Mouse (Mus musculus): ENCODE measurements around the gene Caskin2.

The Caskin2 gene

DNA sequence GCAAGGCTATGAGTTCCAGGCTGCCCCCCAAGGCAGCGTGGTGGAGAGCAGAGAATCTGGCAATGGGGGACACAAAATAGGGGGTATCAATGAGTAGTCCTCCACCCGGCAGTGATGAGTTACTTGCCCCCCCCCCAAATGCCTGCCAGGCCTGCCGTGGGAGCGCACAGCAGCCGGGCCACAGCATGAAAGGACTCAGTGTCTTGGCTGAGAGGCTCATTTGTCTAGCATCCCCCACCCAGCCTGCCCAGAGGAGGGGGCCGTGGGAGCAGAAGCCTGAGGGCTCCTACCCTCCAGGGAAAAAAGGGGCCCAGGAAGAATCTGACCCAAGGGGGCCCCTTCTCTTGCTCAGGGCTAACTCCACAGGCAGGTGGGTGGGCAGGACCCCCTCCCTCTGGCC is 6.1 kb downstream of the Caskin2 start:
- no peak for DNase-seq (ENCODE audit: low spot score in 2 of 2)

GRCm38 (mm10) chr11:115806154-115806553 is 7.3 kb downstream of the Caskin2 start:
- no peak for DNase-seq (ENCODE audit: low spot score in 2 of 2)

DNA sequence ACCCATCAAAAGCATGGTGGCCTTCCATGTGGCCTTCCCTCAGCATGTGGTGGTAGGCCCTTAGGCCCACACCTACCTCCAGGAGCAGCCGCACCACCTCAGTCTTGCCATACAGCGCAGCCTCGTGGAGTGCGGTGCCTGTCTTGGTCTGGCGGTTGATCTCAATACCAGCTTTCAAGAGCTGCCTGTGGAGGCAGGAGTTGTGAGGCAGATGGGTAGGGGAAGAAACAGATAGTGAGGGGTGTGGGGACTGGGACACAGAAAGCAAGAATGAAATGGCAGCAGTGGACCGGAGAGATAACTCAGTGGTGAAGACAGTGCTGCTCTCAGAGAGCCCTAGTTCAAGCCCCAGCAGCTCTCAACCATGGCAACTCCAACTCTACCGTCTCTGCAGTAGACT is 8.4 kb downstream of the Caskin2 start:
- no peak for DNase-seq (ENCODE audit: low spot score in 2 of 2)

- no peak for DNase-seq (ENCODE audit: low spot score in 2 of 2)
Observed at GRCm38 (mm10) chr11:115803072-115803709, 10.2 kb downstream of the Caskin2 start.

DNA sequence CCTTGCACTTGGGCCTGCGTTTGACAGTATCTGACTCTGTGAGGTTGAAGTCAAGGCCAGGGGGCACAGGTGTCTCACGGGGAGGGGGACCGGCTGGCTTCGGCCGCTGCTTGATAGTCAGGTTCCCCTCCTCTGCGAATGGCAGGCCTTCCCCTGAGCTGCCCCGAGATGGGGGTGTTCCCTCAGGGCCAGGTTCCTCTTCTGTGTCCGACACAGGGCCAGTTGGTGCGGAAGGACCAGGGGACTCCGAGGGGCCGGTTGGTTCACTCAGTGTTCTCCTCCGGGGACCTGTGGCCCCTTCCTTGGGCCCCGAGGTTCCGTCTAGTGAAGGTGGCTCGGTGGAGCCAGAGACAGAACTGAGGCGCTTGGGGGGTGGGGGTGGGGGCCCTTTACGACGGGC is 12.5 kb downstream of the Caskin2 start:
- DNase-seq (ENCODE audit: low spot score in 2 of 2), result no peak

DNA sequence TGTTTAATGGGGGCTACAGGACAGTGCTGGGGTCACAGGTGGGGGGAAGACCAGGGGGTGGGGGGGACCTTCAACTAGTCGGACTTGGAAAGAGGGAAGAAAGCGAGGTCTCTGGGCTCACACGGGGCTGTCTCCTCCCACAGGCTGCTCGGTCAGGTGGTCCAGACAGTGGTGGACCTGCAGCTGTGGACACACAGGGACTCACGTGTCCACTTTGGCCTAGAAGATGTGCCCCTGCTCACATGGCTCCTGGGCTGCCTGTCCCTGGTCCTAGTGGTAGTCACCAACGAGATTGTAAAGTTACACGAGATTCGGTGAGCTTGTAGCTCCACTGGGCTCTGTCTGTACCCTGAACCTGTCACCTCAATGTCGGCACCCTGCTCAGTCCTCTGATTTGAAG is 15.8 kb downstream of the Caskin2 start:
- no peak for DNase-seq (ENCODE audit: low spot score in 2 of 2)

- no peak for DNase-seq (ENCODE audit: low spot score in 2 of 2)
Observed at GRCm38 (mm10) chr11:115796898-115797297, 16.5 kb downstream of the Caskin2 start.

GRCm38 (mm10) chr11:115792353-115792752 is 21.1 kb downstream of the Caskin2 start:
- DNase-seq (ENCODE audit: low spot score in 2 of 2), result no peak

GRCm38 (mm10) chr11:115791919-115792318 is 21.5 kb downstream of the Caskin2 start:
- DNase-seq (ENCODE audit: low spot score in 2 of 2), result no peak

- peak in 1 of 2 experiments; percentile 52 for DNase-seq (ENCODE audit: low spot score in 2 of 2)
Observed at GRCm38 (mm10) chr11:115789787-115790186, 23.7 kb downstream of the Caskin2 start.

- DNase-seq (ENCODE audit: low spot score in 2 of 2), result no peak
Observed at GRCm38 (mm10) chr11:115786473-115786872, 27.0 kb downstream of the Caskin2 start.

DNA sequence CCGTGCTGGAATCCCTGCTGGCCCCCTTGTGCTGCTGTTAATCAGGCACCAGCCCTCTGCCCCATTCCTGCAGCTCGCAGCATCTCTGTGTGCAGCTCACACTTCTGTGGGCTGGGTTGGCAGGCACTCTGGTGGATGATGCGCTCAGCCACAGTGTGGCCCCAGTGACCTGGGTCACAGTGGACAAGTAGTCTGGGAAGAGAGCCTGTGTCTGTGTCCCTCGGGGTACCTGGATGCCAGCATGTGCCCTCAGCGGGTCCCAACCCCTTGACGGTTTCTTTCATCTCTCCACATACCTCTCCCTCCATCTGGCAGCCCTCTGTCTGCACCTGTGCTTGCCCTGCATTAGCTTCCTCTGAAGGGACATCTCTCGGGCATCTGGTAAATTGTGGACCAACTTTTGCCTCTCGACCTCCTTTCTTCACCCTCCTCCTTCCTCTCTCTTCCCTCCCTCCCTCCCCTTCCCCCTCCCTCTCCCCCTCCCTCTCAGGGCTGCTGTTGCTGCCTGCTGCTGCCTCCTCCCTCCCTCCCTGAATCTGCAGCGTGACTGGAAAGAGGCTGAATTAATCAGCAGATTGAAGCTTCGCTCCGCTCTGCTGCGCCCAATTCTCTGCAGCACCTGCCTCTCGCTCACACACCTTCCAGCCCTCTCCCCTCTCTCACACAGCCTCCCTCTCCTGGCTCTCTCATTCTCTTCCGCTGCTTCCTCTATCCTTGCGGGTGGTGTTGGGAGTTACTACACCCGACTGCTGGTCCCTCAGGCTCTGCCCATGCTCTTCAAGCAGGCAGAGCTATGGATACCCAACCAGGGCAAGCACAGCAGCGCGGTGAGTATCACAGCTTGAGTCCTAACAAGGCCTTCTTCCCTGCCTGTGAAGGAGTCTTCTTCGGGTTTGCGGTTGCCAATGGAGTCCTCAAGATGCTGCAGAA is 33.0 kb downstream of the Caskin2 start:
- DNase-seq (ENCODE audit: low spot score in 2 of 2), result no peak

- peak in 1 of 2 experiments; percentile 40 for DNase-seq (ENCODE audit: low spot score in 2 of 2)
Observed at GRCm38 (mm10) chr11:115779038-115779571, 34.3 kb downstream of the Caskin2 start.

DNA sequence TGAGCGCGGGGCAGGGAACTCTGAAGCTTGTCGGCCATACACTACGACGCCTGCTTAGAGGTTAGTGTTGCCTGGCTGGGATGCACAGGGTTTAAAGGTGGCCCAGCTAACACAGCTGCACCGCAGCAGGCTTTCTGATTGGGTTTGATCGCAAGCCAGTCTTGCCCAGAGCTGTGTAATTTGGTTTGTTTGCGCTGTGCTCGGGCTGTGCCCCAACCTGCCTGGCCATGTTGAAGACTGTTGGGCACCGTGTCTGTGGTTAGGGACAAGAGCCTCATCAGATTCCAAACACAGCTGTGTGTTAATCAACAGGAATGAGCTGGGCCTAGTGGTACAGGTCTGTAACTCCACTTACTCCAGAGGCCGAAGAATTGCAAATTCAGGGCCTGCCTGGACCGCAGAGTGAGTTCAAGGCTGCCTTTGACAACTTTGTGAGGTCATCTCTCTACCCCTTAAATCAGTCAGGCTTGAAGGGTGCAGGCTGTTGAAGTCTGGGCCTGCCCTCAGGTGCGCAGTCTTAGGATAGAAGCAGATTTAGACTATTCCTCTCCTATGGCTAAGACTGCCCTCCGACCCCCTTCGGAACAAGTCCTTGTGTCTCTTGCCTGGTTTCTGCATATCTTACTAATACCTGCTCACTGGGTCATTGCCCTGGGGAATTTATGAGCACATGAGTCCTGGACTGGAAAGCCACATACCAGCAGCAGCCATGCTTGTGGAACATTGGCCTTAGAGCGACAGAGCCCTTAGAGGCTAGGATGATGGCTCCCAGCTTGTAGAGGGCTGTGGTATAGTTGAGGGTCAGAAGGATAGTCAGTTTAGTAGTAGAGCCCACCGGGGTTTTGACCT is 35.7 kb downstream of the Caskin2 start:
- DNase-seq (ENCODE audit: low spot score in 2 of 2), result no peak

DNA sequence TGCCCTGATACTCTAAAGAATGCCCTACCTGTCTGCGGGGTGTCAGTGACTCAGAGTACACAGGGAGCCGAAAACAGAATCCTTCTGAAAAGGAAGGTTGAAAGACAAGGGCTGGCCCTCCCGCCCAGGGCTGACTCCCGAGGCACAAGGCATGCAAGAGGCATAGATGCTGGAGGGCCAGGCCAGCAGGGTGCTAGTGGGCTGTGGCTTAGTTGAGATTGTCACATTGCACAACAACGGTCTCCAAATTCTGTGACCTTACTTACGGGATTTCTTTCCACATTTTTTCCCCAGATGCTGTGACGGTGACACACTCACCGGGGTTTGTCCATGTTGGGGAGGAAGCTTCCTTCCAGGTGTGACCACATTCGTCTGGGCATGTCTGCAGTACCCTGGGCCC is 36.5 kb downstream of the Caskin2 start:
- DNase-seq (ENCODE audit: low spot score in 2 of 2), result no peak

DNA sequence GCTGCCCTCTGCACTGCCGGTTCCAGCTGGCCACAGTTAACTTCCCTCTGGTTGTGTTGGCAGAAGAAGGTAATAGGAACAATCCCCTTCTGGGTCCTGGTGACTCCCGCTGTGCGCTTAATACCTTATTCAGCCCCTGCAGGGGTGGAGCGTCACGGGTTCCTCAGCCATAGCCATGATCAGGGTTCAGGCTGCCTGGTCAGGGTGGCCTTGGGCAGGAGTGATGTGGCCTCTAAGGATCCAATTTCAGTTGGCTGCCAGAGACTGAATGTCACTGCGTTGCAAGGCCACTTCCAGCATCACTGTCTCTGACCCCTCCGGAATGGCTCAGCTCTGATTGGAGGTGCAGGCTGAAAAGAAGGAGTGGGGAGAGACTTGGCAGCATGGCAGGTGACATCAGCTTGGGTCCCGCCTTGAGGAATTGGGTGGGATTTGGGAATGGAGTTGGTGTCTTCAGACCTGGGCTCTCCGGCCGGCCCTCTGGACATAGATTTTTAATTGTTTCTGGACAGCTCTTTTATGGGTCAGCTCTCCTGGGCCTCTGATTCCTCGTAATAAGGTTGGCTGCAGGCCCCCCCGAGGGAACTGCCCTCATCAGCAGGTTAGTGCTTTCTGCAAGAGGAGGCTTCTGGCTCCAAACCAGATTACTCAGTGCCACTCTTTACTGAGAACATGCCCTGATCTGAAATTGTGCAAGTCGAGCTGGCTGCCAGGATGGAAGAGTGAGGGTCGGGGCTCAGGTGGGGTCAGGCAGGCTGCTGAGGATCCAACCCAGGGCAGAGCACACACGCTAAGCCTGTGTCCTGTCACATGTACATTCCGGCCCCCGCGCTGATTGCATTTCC is 37.4 kb downstream of the Caskin2 start:
- no peak for DNase-seq (ENCODE audit: low spot score in 2 of 2)

GRCm38 (mm10) chr11:115774653-115775052 is 38.8 kb downstream of the Caskin2 start:
- DNase-seq (ENCODE audit: low spot score in 2 of 2), result no peak

GRCm38 (mm10) chr11:115768896-115769295 is 44.5 kb downstream of the Caskin2 start:
- no peak for DNase-seq (ENCODE audit: low spot score in 2 of 2)

DNA sequence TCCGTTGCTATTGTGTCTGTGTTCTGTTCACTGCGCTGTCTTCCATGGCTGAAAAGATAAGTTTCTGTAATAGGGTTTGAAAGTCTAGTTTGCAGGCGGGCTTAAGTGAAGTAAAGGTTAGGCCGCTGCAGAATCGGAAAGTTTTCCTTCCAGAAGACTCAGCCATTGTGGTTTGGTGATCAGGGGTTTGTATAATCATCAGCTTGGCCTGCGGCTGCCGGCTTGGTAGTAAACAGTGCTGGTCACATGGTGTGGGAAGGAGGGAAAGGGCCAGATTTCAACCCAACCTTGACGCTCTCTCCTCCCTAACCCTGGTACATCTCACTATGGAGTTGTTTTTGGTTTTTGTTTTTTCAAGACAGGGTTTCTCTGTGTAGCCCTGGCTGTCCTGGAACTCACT is 46.5 kb downstream of the Caskin2 start:
- no peak for DNase-seq (ENCODE audit: low spot score in 2 of 2)

DNA sequence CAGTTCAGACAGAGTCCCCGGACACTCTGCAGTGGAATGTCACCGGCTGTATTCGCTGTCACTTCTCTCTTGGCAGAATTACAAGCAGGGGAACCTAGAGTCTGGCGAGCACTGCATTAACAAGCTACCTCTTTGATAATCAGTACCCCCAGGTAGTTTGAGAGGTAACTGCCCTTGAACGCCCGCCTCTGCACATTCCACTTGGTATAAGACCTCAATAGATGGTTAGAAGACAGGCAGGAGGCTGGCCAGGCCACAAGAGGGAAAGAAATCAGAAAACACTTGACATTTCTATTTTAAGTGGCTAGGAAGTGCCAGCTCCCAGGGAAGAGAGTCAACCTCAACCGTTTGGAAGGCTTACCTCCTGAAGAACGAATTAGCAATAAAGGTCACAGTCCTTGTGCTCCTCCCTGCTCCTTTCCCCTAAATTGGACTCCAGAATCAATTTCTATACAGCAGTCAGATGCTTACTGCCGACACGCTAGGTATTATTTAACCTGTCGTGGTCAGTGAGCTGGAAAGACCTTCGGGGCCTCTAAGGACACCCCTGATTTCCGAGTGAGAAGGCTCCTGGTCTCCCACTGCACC is 47.0 kb downstream of the Caskin2 start:
- no peak for DNase-seq (ENCODE audit: low spot score in 2 of 2)

Data from cerebellum, postnatal 4 days (tissue).